Mouse (Mus musculus): ENCODE measurements around the gene Vmn1r57.
"Not testable (repeated sequence)": the region's sequence is repeated elsewhere in the genome, so short reads cannot be mapped to it uniquely, and the experiment has no call there.

The Vmn1r57 gene

DNA sequence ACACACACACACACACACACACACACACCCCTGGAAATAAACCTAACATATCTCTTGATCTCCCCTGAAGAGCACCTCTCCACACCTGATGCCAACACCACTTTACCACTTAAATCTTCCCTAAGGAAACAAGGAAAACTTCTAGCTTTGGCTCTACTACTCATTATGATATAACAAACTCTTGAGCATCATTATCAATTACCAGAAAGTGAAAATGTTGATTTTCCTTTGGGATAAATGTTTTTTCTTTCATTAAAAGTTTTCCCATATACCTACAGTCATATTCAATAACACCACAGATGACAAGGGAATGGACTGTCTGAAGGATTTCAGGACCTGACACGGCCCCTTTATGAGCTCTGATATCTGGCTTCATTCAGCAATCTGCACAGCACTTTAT is at the start of gene Vmn1r57:
Vmn1r57 (plus strand) TSS at position 301 of the 400 bp plus-strand sequence.
- not testable (repeated sequence) for DNase-seq

DNA sequence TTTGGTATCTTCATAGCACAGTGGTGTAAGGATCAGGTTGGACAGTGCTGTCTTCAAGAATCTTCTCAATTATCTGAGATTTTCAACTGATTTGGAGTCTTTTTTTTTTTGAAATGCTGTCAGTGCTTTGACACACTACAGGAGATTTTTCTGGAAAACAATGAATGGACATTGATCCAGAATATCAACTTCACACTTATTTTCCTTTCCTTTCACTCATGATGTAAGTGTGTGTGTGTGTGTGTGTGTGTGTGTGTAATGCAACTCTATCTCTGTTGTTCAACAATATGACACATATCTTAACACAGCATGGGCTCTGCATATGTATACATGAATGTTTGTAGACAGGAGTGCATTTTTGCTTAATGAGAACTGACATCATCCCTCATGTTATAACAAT is 21.6 kb upstream of the Vmn1r57 start, which contains the start of gene Vmn1r56:
Vmn1r56 (minus strand) TSS at position 101 of the 400 bp plus-strand sequence.
- DNase-seq = not testable (repeated sequence)

DNA sequence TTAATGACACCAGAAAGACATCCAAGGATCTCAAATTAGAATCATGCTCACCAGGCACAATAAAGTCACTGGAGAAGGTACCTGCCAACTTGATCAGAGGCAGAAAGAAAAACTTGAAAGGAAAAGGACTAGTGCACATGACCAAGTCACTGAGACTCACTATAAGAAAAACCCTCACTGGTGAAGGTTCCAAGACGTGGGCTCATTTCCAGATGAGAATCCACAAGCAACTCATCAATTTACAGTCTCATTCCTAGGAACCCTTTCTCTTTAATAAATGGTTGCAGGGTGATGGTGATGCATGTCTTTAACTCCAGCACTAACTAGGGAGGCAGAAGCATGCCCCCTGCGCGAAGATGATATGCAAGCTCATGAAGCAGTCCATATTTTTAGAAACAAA is 44.8 kb downstream of the Vmn1r57 start:
- no peak for DNase-seq

Data from thymus, postnatal 25 days (tissue).